Mouse (Mus musculus) inflammation-experienced regulatory T-cells (primary cell): ENCODE results near the gene Sbpl. TPM values are rescaled to one million over a fixed set of nuclear protein-coding genes. Genes with fewer than 3 reads are reported as not detected.

Source experiments
- polyA plus RNA-seq, 2 experiments: library from polyadenylated mRNA; unstranded; fragments of 100-300 nt; shearing (Covaris generic); gene quantifications; one replicate each; pipeline ENCODE4 v1.2.1; 2017

Sbpl gene
- polyA plus RNA-seq, result not detected

GRCm38 (mm10) chr17:23955174-23955573, at the start of gene Sbpl:
TSS of gene Sbpl (minus strand) at chr17:23955274.

GRCm38 (mm10) chr17:23997901-23998300, 42.8 kb upstream of the Sbpl start, which contains the start of gene Prss22:
TSS of gene Prss22 (minus strand) at chr17:23998100.

GRCm38 (mm10) chr17:23980297-23980909, 25.3 kb upstream of the Sbpl start, which contains the start of gene Prss30:
TSS of gene Prss30 (minus strand) at chr17:23980566.

GRCm38 (mm10) chr17:23941372-23941771, 13.7 kb downstream of the Sbpl start, which contains the start of gene Sbp:
TSS of gene Sbp (plus strand) at chr17:23941672.

DNA sequence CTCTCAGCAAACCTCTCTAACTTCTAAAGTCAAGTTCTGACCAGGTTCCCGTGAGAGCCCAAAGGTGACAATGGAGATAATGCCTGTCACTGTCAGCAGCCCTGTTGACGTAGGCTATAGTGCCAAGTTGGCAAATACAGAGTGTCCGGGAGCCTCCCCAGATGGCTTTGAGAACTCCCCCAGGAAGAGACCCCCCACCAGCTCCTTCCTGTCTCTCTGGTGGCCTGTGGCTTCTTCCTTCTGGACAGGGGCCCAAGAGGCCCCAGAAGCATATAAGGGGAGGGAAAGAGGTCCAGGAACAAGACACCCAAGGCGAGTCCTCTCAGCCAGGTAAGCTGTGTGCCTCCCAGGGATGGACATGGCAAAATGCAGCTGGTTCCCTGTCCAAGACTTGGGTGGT, 37.9 kb downstream of the Sbpl start, which contains the start of gene Dcpp3:
Gene Dcpp3 (plus strand): TSS at position 301 of the 400 bp plus-strand sequence.

Other genes starting within 250 kb of the Sbpl start
- 1 to 10 TPM in 1 of 2 experiments, under 1 TPM in 1; 0.49 to 1.3 TPM for gene 1520401A03Rik, start 232.5 kb downstream of the Sbpl start, polyA plus RNA-seq
- 10 to 100 TPM; 45.8 to 70.2 TPM for gene Pkmyt1, start 228.9 kb downstream of the Sbpl start, polyA plus RNA-seq
- gene Paqr4, start 214.4 kb downstream of the Sbpl start, polyA plus RNA-seq, result 1 to 10 TPM; 6.7 to 8.1 TPM
- gene Kremen2, start 209.4 kb downstream of the Sbpl start, polyA plus RNA-seq, result 1 to 10 TPM; 4.9 to 7.1 TPM
- gene Flywch1, start 183.7 kb downstream of the Sbpl start, polyA plus RNA-seq, result 10 to 100 TPM; 38.5 to 40.7 TPM
- 1 to 10 TPM; 6.7 to 8.0 TPM for gene Flywch2, start 169.2 kb downstream of the Sbpl start, polyA plus RNA-seq
- gene Srrm2, start 164.7 kb downstream of the Sbpl start, polyA plus RNA-seq, result 100 to 1,000 TPM; 854 to 986 TPM
- gene Elob, start 126.1 kb downstream of the Sbpl start, polyA plus RNA-seq, result 100 to 1,000 TPM; 516 to 639 TPM
- gene Prss33, start 119.2 kb downstream of the Sbpl start, polyA plus RNA-seq, result 1 to 10 TPM in 1 of 2 experiments, not detected in 1; 3.1 TPM
- under 1 TPM in 1 of 2 experiments, not detected in 1; 0.73 TPM for gene Prss32, start 111.4 kb downstream of the Sbpl start, polyA plus RNA-seq
- gene Prss41, start 111.1 kb downstream of the Sbpl start, polyA plus RNA-seq, result 1 to 10 TPM; 2.5 to 7.6 TPM
- gene Prss21, start 87.2 kb downstream of the Sbpl start, polyA plus RNA-seq, result not detected
- 10 to 100 TPM in 1 of 2 experiments, not detected in 1; 22.4 TPM for gene Dcpp1, start 74.4 kb downstream of the Sbpl start, polyA plus RNA-seq
- gene Dcpp2, start 74.4 kb downstream of the Sbpl start, polyA plus RNA-seq, result under 1 TPM in 1 of 2 experiments, not detected in 1; 0.84 TPM
- gene Dcpp3, start 37.8 kb downstream of the Sbpl start, polyA plus RNA-seq, result 1 to 10 TPM in 1 of 2 experiments, under 1 TPM in 1; 0.43 to 5.0 TPM
- gene Sbp, start 13.6 kb downstream of the Sbpl start, polyA plus RNA-seq, result not detected
- gene Prss30, start 25.3 kb upstream of the Sbpl start, polyA plus RNA-seq, result 1 to 10 TPM in 1 of 2 experiments, not detected in 1; 1.2 TPM
- gene Prss22, start 42.8 kb upstream of the Sbpl start, polyA plus RNA-seq, result not detected
- gene Prss27, start 82.9 kb upstream of the Sbpl start, polyA plus RNA-seq, result 1 to 10 TPM in 1 of 2 experiments, under 1 TPM in 1; 0.58 to 2.5 TPM
- gene Kctd5, start 118.2 kb upstream of the Sbpl start, polyA plus RNA-seq, result 10 to 100 TPM; 22.2 to 27.8 TPM
- gene Pdpk1, start 195.7 kb upstream of the Sbpl start, polyA plus RNA-seq, result 10 to 100 TPM; 39.9 to 43.6 TPM
- gene Amdhd2, start 208.5 kb upstream of the Sbpl start, polyA plus RNA-seq, result 10 to 100 TPM; 33.0 to 37.4 TPM
- 100 to 1,000 TPM; 291 to 333 TPM for gene Atp6v0c, start 214.4 kb upstream of the Sbpl start, polyA plus RNA-seq